ENCODE assay signal across 8 mouse cellular contexts in genomic region chr1:136008159-136008533, GRCm38 (mm10). TPM values are rescaled to one million over a fixed set of nuclear protein-coding genes. Genes with fewer than 3 reads are reported as not detected.
DNase-seq lines count a peak whose midpoint lies in the region; ATAC-seq and TF ChIP-seq lines count a peak whose summit lies in the region.

No protein-coding gene starts in this region.

- H3K27ac ChIP-seq in heart, embryonic 12.5 days (ENCODE audit: poor library complexity, severe bottlenecking), result no peak overlapping the region
- no peak overlapping the region for H3K27ac ChIP-seq in bone marrow macrophage, adult 2 months (ENCODE audit: insufficient read depth, low read depth, low read length)
- no peak overlapping the region for H3K27ac ChIP-seq in hindbrain, embryonic 13.5 days
- H3K27ac ChIP-seq in midbrain, embryonic 10.5 days (replicated peaks), result no peak overlapping the region

- no peak for DNase-seq in heart, postnatal 25 days (ENCODE audit: low spot score)
- no peak for DNase-seq in midbrain, embryonic 10.5 days (ENCODE audit: low spot score)
- no peak for DNase-seq in thymus, adult 18-20 months
- DNase-seq in gastrocnemius, postnatal 36 days, result no peak
- DNase-seq in gastrocnemius, postnatal 25 days, result no peak

- H3K4me2 ChIP-seq in heart, embryonic 12.5 days, result peak overlapping the region; percentile 96
- H3K4me2 ChIP-seq in hindbrain, embryonic 13.5 days, result peak overlapping the region; percentile 64

- WGBS in heart, embryonic 12.5 days, result 18% methylated on average over 8 of the region's 8 CpGs
- 24% methylated on average over 8 of the region's 8 CpGs for WGBS in hindbrain, embryonic 13.5 days
- 24% methylated on average over 8 of the region's 8 CpGs for WGBS in midbrain, embryonic 10.5 days

- TF ChIP-seq POLR2A in bone marrow macrophage, adult 2 months (IDR thresholded peaks at IDR 0.05; ENCODE audit: borderline replicate concordance, low read depth, low read length), result no peak

- H3K4me1 ChIP-seq in heart, embryonic 12.5 days (replicated peaks), result peaks cover 9% of the 10 kb centered on the region
- H3K4me1 ChIP-seq in bone marrow macrophage, adult 2 months (ENCODE audit: control insufficient read depth, insufficient read depth, low read length), result peaks cover 6% of the 10 kb centered on the region; the same call in 1 of the 2 replicates
- H3K4me1 ChIP-seq in hindbrain, embryonic 13.5 days (replicated peaks), result peaks cover 12% of the 10 kb centered on the region
- peaks cover 14% of the 10 kb centered on the region for H3K4me1 ChIP-seq in midbrain, embryonic 10.5 days

- no peaks in the 10 kb centered on the region for H3K36me3 ChIP-seq in heart, embryonic 12.5 days
- H3K36me3 ChIP-seq in hindbrain, embryonic 13.5 days, result no peaks in the 10 kb centered on the region
- no peaks in the 10 kb centered on the region for H3K36me3 ChIP-seq in midbrain, embryonic 10.5 days

- ATAC-seq in heart, embryonic 12.5 days (ENCODE audit: insufficient number of reproducible peaks, low FRiP score), result peak; percentile 17; the same call in 1 of the 2 replicates
- ATAC-seq in hindbrain, embryonic 13.5 days (ENCODE audit: low FRiP score), result 0 out of 2 replicates have a peak, but pooled peaks have one; percentile 24

- H3K9ac ChIP-seq in heart, embryonic 12.5 days, result no peak overlapping the region
- H3K9ac ChIP-seq in hindbrain, embryonic 13.5 days, result no peak overlapping the region

- TF ChIP-seq CTCF in bone marrow macrophage, adult 2 months (IDR thresholded peaks at IDR 0.05; ENCODE audit: low read depth, low read length), result no peak

- H3K27me3 ChIP-seq in heart, embryonic 12.5 days (replicated peaks), result peaks cover 6% of the 10 kb centered on the region; the same call in 1 of the 2 replicates
- peaks cover 31% of the 10 kb centered on the region for H3K27me3 ChIP-seq in hindbrain, embryonic 13.5 days
- H3K27me3 ChIP-seq in midbrain, embryonic 10.5 days (ENCODE audit: low read depth, poor library complexity, severe bottlenecking), result peaks cover 40% of the 10 kb centered on the region

- H3K4me3 ChIP-seq in heart, embryonic 12.5 days, result peak overlapping the region; percentile 53
- H3K4me3 ChIP-seq in bone marrow macrophage, adult 2 months (ENCODE audit: insufficient read depth, low read length), result peak overlapping the region; percentile 70
- H3K4me3 ChIP-seq in hindbrain, embryonic 13.5 days, result peak overlapping the region; percentile 39
- H3K4me3 ChIP-seq in midbrain, embryonic 10.5 days, result peak overlapping the region; percentile 63

- intact Hi-C loops in heart, postnatal 25 days (cut with DNase I), result no loop called here
- intact Hi-C loops in gastrocnemius, postnatal 36 days (cut with DNase I), result no loop called here

- no peaks in the 10 kb centered on the region for H3K9me3 ChIP-seq in heart, embryonic 12.5 days (replicated peaks)
- no peaks in the 10 kb centered on the region for H3K9me3 ChIP-seq in hindbrain, embryonic 13.5 days
- no peaks in the 10 kb centered on the region for H3K9me3 ChIP-seq in midbrain, embryonic 10.5 days (replicated peaks)

RNA-seq across cellular contexts. Expression of gene Tmem9, which starts 0.2 kb away (rescaled TPM):
- polyA plus RNA-seq in heart, embryonic 12.5 days (2016; fragmentation: Nextera tagmentation; extraction: Ambion mirVana), result 126 and 131 TPM in 2 replicates
- 10 to 100 TPM; 14.6 to 15.8 TPM for total RNA-seq in heart, postnatal 25 days (2021)
- polyA plus RNA-seq in bone marrow macrophage, adult 2 months (2012; ENCODE audit: insufficient read depth, insufficient read length, missing spikeins), result 18.2 and 19.9 TPM in 2 replicates
- polyA plus RNA-seq in hindbrain, embryonic 13.5 days (2015; fragmentation: Nextera tagmentation; extraction: Ambion mirVana), result 149 and 153 TPM in 2 replicates
- polyA plus RNA-seq in midbrain, embryonic 10.5 days (2016; fragmentation: Nextera tagmentation; extraction: Ambion mirVana), result 149 and 156 TPM in 2 replicates
- 1 to 10 TPM; 5.4 to 7.8 TPM for total RNA-seq in gastrocnemius, postnatal 36 days (2021)
- total RNA-seq in gastrocnemius, postnatal 25 days (2021), result 1 to 10 TPM; 5.8 to 7.0 TPM

RNA-seq across cellular contexts. Expression of gene Igfn1, which starts 2.0 kb away (rescaled TPM):
- polyA plus RNA-seq in heart, embryonic 12.5 days (2016; fragmentation: Nextera tagmentation; extraction: Ambion mirVana), result 0.06 TPM in 1 of 2 replicates, not detected in the other
- total RNA-seq in heart, postnatal 25 days (2021), result under 1 TPM in 1 of 2 experiments, not detected in 1; 0.20 TPM
- not detected in 2 replicates for polyA plus RNA-seq in bone marrow macrophage, adult 2 months (2012; ENCODE audit: insufficient read depth, insufficient read length, missing spikeins)
- not detected in 2 replicates for polyA plus RNA-seq in hindbrain, embryonic 13.5 days (2015; fragmentation: Nextera tagmentation; extraction: Ambion mirVana)
- not detected in 2 replicates for polyA plus RNA-seq in midbrain, embryonic 10.5 days (2016; fragmentation: Nextera tagmentation; extraction: Ambion mirVana)
- total RNA-seq in gastrocnemius, postnatal 36 days (2021), result 10 to 100 TPM; 21.5 to 36.2 TPM
- 10 to 100 TPM in 1 of 2 experiments, 1 to 10 TPM in 1; 5.7 to 11.2 TPM for total RNA-seq in gastrocnemius, postnatal 25 days (2021)

RNA-seq across cellular contexts. Expression of gene Ascl5, which starts 42.5 kb away (rescaled TPM):
- polyA plus RNA-seq in heart, embryonic 12.5 days (2016; fragmentation: Nextera tagmentation; extraction: Ambion mirVana), result not detected in 2 replicates
- total RNA-seq in heart, postnatal 25 days (2021), result not detected
- polyA plus RNA-seq in bone marrow macrophage, adult 2 months (2012; ENCODE audit: insufficient read depth, insufficient read length, missing spikeins), result not detected in 2 replicates
- not detected in 2 replicates for polyA plus RNA-seq in hindbrain, embryonic 13.5 days (2015; fragmentation: Nextera tagmentation; extraction: Ambion mirVana)
- not detected in 2 replicates for polyA plus RNA-seq in midbrain, embryonic 10.5 days (2016; fragmentation: Nextera tagmentation; extraction: Ambion mirVana)
- total RNA-seq in gastrocnemius, postnatal 36 days (2021), result not detected
- total RNA-seq in gastrocnemius, postnatal 25 days (2021), result not detected

RNA-seq across cellular contexts. Expression of gene Cacna1s, which starts 44.4 kb away (rescaled TPM):
- 0.57 and 0.78 TPM in 2 replicates for polyA plus RNA-seq in heart, embryonic 12.5 days (2016; fragmentation: Nextera tagmentation; extraction: Ambion mirVana)
- total RNA-seq in heart, postnatal 25 days (2021), result 1 to 10 TPM; 3.6 to 3.7 TPM
- not detected in 2 replicates for polyA plus RNA-seq in bone marrow macrophage, adult 2 months (2012; ENCODE audit: insufficient read depth, insufficient read length, missing spikeins)
- 0.10 and 0.29 TPM in 2 replicates for polyA plus RNA-seq in hindbrain, embryonic 13.5 days (2015; fragmentation: Nextera tagmentation; extraction: Ambion mirVana)
- 0.14 TPM in 1 of 2 replicates, not detected in the other for polyA plus RNA-seq in midbrain, embryonic 10.5 days (2016; fragmentation: Nextera tagmentation; extraction: Ambion mirVana)
- 100 to 1,000 TPM; 697 to 835 TPM for total RNA-seq in gastrocnemius, postnatal 36 days (2021)
- total RNA-seq in gastrocnemius, postnatal 25 days (2021), result 100 to 1,000 TPM; 763 to 788 TPM
